ENCODE assay signal across 25 mouse cellular contexts in genomic region chr2:69189222-69189621, GRCm38 (mm10). TPM values are rescaled to one million over a fixed set of nuclear protein-coding genes. Genes with fewer than 3 reads are reported as not detected.
DNase-seq lines count a peak whose midpoint lies in the region; ATAC-seq and TF ChIP-seq lines count a peak whose summit lies in the region.
"Had no signal": no experiment of that assay in that cellular context is flagged by ENCODE, and none has a peak within 500 bp of the region (broad histone marks: within the 10 kb centered on the region; RNA-seq: fewer than 3 reads in every experiment).

No protein-coding gene starts in this region.

- H3K79me2 ChIP-seq in MEL (ENCODE audit: control insufficient read depth, insufficient read depth, low read length, poor library complexity): no peaks in the 10 kb centered on the region

- H3K9me3 ChIP-seq in midbrain, embryonic 11.5 days (ENCODE audit: control insufficient read depth, low read length): no peaks in the 10 kb centered on the region
- H3K9me3 ChIP-seq in midbrain, embryonic 16.5 days (replicated peaks; ENCODE audit: control insufficient read depth, low read length, poor library complexity, severe bottlenecking): no peaks in the 10 kb centered on the region
- no peaks in the 10 kb centered on the region for H3K9me3 ChIP-seq in MEL (replicated peaks; ENCODE audit: insufficient read depth, low read length)
- H3K9me3 ChIP-seq in hindbrain, embryonic 16.5 days (ENCODE audit: control insufficient read depth, low read length): no peaks in the 10 kb centered on the region
- H3K9me3 ChIP-seq: G1E had no signal

- TF ChIP-seq CTCF in MEL (IDR thresholded peaks at IDR 0.05 in 2 of 3, conservative IDR thresholded peaks at IDR 0.05 in 1 of 3; ENCODE audit: control insufficient read depth in 1 of 3, insufficient read depth in 1 of 3, low read depth in 2 of 3, low read length in 3 of 3, poor library complexity in 1 of 3, severe bottlenecking in 1 of 3): no peak

- TF ChIP-seq POLR2A in MEL (IDR thresholded peaks at IDR 0.05; ENCODE audit: control insufficient read depth in 1 of 2, insufficient read depth in 1 of 2, low read depth in 1 of 2, low read length in 2 of 2, poor library complexity in 1 of 2): no peak

- H3K4me2 ChIP-seq in midbrain, embryonic 11.5 days: no peak overlapping the region
- H3K4me2 ChIP-seq in midbrain, embryonic 16.5 days (ENCODE audit: low read length): no peak overlapping the region
- H3K4me2 ChIP-seq in hindbrain, embryonic 16.5 days (ENCODE audit: low read length): no peak overlapping the region

- ATAC-seq in midbrain, embryonic 11.5 days (ENCODE audit: low FRiP score): no peak
- no peak for ATAC-seq in midbrain, embryonic 16.5 days
- peak; percentile 62 for ATAC-seq in megakaryocyte-erythroid progenitor cell, adult 5-6 weeks (replicated peaks; ENCODE audit: low FRiP score, low TSS enrichment, poor library complexity, severe bottlenecking)
- ATAC-seq in hindbrain, embryonic 16.5 days: no peak
- ATAC-seq: activated CD4-positive, CD25-positive, alpha-beta regulatory T cell, adult 4 months; CD4-positive, CD25-positive, alpha-beta regulatory T cell, adult 4 months; Patski had no signal

- H3K36me3 ChIP-seq in midbrain, embryonic 11.5 days (ENCODE audit: control insufficient read depth, insufficient read depth, low read length): peaks cover 13% of the 10 kb centered on the region
- no peaks in the 10 kb centered on the region for H3K36me3 ChIP-seq in midbrain, embryonic 16.5 days (ENCODE audit: control insufficient read depth, insufficient read depth, low read length)
- H3K36me3 ChIP-seq in MEL (ENCODE audit: control insufficient read depth in 1 of 2, insufficient read depth in 2 of 2, low read length in 2 of 2): peaks cover 4 to 6% of the 10 kb centered on the region in 2 experiments; a peak in 3 of 4 replicates
- no peaks in the 10 kb centered on the region for H3K36me3 ChIP-seq in hindbrain, embryonic 16.5 days (ENCODE audit: control insufficient read depth, insufficient read depth, low read length)

- WGBS in midbrain, embryonic 11.5 days: 72% methylated on average over 4 of the region's 4 CpGs
- 63% methylated on average over 4 of the region's 4 CpGs for WGBS in midbrain, embryonic 16.5 days
- 65% methylated on average over 4 of the region's 4 CpGs for WGBS in hindbrain, embryonic 16.5 days

- no peak for TF ChIP-seq EP300 in MEL (IDR thresholded peaks at IDR 0.05; ENCODE audit: low read depth in 1 of 2, low read length in 2 of 2)

- no peaks in the 10 kb centered on the region for H3K4me1 ChIP-seq in midbrain, embryonic 11.5 days (ENCODE audit: control insufficient read depth, insufficient read depth, low read length)
- H3K4me1 ChIP-seq in midbrain, embryonic 16.5 days (ENCODE audit: control insufficient read depth, insufficient read depth, low read length): no peaks in the 10 kb centered on the region
- H3K4me1 ChIP-seq in MEL (ENCODE audit: control insufficient read depth in 1 of 2, insufficient read depth in 2 of 2, low read length in 2 of 2): peaks cover 0 to 2% of the 10 kb centered on the region in 2 experiments; a peak in 3 of 4 replicates
- no peaks in the 10 kb centered on the region for H3K4me1 ChIP-seq in hindbrain, embryonic 16.5 days (ENCODE audit: control insufficient read depth, insufficient read depth, low read depth, low read length)

- no peak overlapping the region for H3K9ac ChIP-seq in midbrain, embryonic 11.5 days (ENCODE audit: low read length)
- H3K9ac ChIP-seq in midbrain, embryonic 16.5 days (ENCODE audit: low read depth, low read length): no peak overlapping the region
- H3K9ac ChIP-seq in MEL (ENCODE audit: control insufficient read depth, low read depth, low read length, poor library complexity, severe bottlenecking): no peak overlapping the region
- H3K9ac ChIP-seq in hindbrain, embryonic 16.5 days (ENCODE audit: low read depth, low read length): no peak overlapping the region

- peak; percentile 55 for DNase-seq in heart, adult 11 months
- no peak for DNase-seq in heart, adult 8-10 months (ENCODE audit: low spot score)
- DNase-seq in midbrain, embryonic 11.5 days (ENCODE audit: low spot score, missing footprints): peak; percentile 66
- peak; percentile 10 for DNase-seq in MEL (ENCODE audit: low read depth, low spot score)
- DNase-seq in right cerebral cortex, postnatal 4 days: no peak
- DNase-seq: adrenal gland, adult 2 months; adrenal gland, adult 8-10 months; adrenal gland, postnatal 10 days; adrenal gland, postnatal 14 days; adrenal gland, postnatal 25 days; adrenal gland, postnatal 36 days; B cell, adult 2 months; cerebellum, adult 11 months; cerebellum, adult 11-12 months; cerebellum, adult 18-20 months had no signal

- TF ChIP-seq RAD21 in MEL (IDR thresholded peaks at IDR 0.05; ENCODE audit: low read depth, low read length): no peak

- H3K27me3 ChIP-seq in midbrain, embryonic 11.5 days (ENCODE audit: control insufficient read depth, insufficient read depth, low read length): no peaks in the 10 kb centered on the region
- H3K27me3 ChIP-seq in midbrain, embryonic 16.5 days (ENCODE audit: control insufficient read depth, insufficient read depth, low read depth, low read length): no peaks in the 10 kb centered on the region
- no peaks in the 10 kb centered on the region for H3K27me3 ChIP-seq in MEL (ENCODE audit: control insufficient read depth in 1 of 2, insufficient read depth in 2 of 2, low read length in 2 of 2)
- H3K27me3 ChIP-seq in hindbrain, embryonic 16.5 days (replicated peaks; ENCODE audit: control insufficient read depth, insufficient read depth, low read length): no peaks in the 10 kb centered on the region
- H3K27me3 ChIP-seq: CH12.LX, Patski had no signal

- no peak overlapping the region for H3K27ac ChIP-seq in midbrain, embryonic 11.5 days (ENCODE audit: low read depth, low read length)
- H3K27ac ChIP-seq in midbrain, embryonic 16.5 days (ENCODE audit: low read length): no peak overlapping the region
- no peak overlapping the region for H3K27ac ChIP-seq in MEL (ENCODE audit: control insufficient read depth, low read depth, low read length)
- H3K27ac ChIP-seq in hindbrain, embryonic 16.5 days (ENCODE audit: low read depth, low read length): no peak overlapping the region

- no peak overlapping the region for H3K4me3 ChIP-seq in midbrain, embryonic 11.5 days (ENCODE audit: low read depth, low read length)
- H3K4me3 ChIP-seq in midbrain, embryonic 16.5 days (ENCODE audit: low read depth, low read length): no peak overlapping the region
- no peak overlapping the region for H3K4me3 ChIP-seq in MEL (ENCODE audit: control insufficient read depth in 1 of 2, insufficient read depth in 1 of 2, low read depth in 2 of 2, low read length in 2 of 2)
- H3K4me3 ChIP-seq in hindbrain, embryonic 16.5 days (ENCODE audit: low read length): no peak overlapping the region

TF ChIP-seq in MEL, 35 proteins besides CTCF, POLR2A, EP300 and RAD21 (continues in another document):
- TF ChIP-seq MAX (IDR thresholded peaks at IDR 0.05; ENCODE audit: low read length): no peak
- no peak for TF ChIP-seq CHD1 (IDR thresholded peaks at IDR 0.05; ENCODE audit: low read depth, low read length)
- no peak for TF ChIP-seq NRF1 (IDR thresholded peaks at IDR 0.05; ENCODE audit: insufficient read depth, low read depth, low read length, poor library complexity, severe bottlenecking)
- no peak for TF ChIP-seq ZMIZ1 (IDR thresholded peaks at IDR 0.05; ENCODE audit: low read depth, low read length)
- TF ChIP-seq ZNF384 (IDR thresholded peaks at IDR 0.05; ENCODE audit: low read depth, low read length): no peak
- no peak for TF ChIP-seq USF2 (IDR thresholded peaks at IDR 0.05; ENCODE audit: borderline replicate concordance in 1 of 2, insufficient read depth in 1 of 2, low read depth in 1 of 2, low read length in 2 of 2)
- TF ChIP-seq JUND (IDR thresholded peaks at IDR 0.05; ENCODE audit: low read depth, low read length): no peak
- TF ChIP-seq SMC3 (IDR thresholded peaks at IDR 0.05; ENCODE audit: low read depth, low read length): no peak
- no peak for TF ChIP-seq RCOR1 (IDR thresholded peaks at IDR 0.05; ENCODE audit: low read depth, low read length)

RNA-seq across cellular contexts. Expression of gene Spc25, which starts 16.8 kb away (rescaled TPM):
- total RNA-seq in heart, adult 8-10 months (2022): 1 to 10 TPM in 1 of 4 experiments, under 1 TPM in 3; 0.33 to 1.3 (median 0.45) TPM
- 276 and 289 TPM in 2 replicates for polyA plus RNA-seq in midbrain, embryonic 11.5 days (2014; fragmentation: Nextera tagmentation; extraction: Ambion mirVana)
- 18.9 and 25.6 TPM in 2 replicates for polyA plus RNA-seq in midbrain, embryonic 16.5 days (2015; fragmentation: Nextera tagmentation; extraction: Ambion mirVana)
- total RNA-seq in MEL (2012; rRNA removed): 25.8 and 27.1 TPM in 2 replicates
- polyA plus RNA-seq in MEL (2012; ENCODE audit: insufficient read depth in 1 of 2, insufficient read length in 2 of 2, low read depth in 1 of 2, low replicate concordance in 2 of 2, missing spikeins in 1 of 2): 10 to 100 TPM in 1 of 2 experiments, not detected in 1; 31.3 TPM
- total RNA-seq in megakaryocyte-erythroid progenitor cell, adult 5-6 weeks (2014; fragmentation: Nextera tagmentation): 46.4 and 64.2 TPM in 2 replicates
- 88.6 and 110 TPM in 2 replicates for total RNA-seq in megakaryocyte-erythroid progenitor cell, adult 5-6 weeks (2017)
- 32.3 and 39.4 TPM in 2 replicates for polyA plus RNA-seq in hindbrain, embryonic 16.5 days (2015; fragmentation: Nextera tagmentation; extraction: Ambion mirVana)

RNA-seq across cellular contexts. Expression of gene G6pc2, which starts 21.7 kb away (rescaled TPM):
- not detected for total RNA-seq in heart, adult 8-10 months (2022)
- polyA plus RNA-seq in midbrain, embryonic 11.5 days (2014; fragmentation: Nextera tagmentation; extraction: Ambion mirVana): not detected in 2 replicates
- not detected in 2 replicates for polyA plus RNA-seq in midbrain, embryonic 16.5 days (2015; fragmentation: Nextera tagmentation; extraction: Ambion mirVana)
- total RNA-seq in MEL (2012; rRNA removed): not detected in 2 replicates
- polyA plus RNA-seq in MEL (2012; ENCODE audit: insufficient read depth in 1 of 2, insufficient read length in 2 of 2, low read depth in 1 of 2, low replicate concordance in 2 of 2, missing spikeins in 1 of 2): not detected
- total RNA-seq in megakaryocyte-erythroid progenitor cell, adult 5-6 weeks (2014; fragmentation: Nextera tagmentation): not detected in 2 replicates
- total RNA-seq in megakaryocyte-erythroid progenitor cell, adult 5-6 weeks (2017): not detected in 2 replicates
- 0.37 and 0.38 TPM in 2 replicates for polyA plus RNA-seq in hindbrain, embryonic 16.5 days (2015; fragmentation: Nextera tagmentation; extraction: Ambion mirVana)
- total RNA-seq: adrenal gland, adult 18-20 months; adrenal gland, adult 2 months; adrenal gland, adult 8-10 months; adrenal gland, postnatal 10 days; adrenal gland, postnatal 14 days; adrenal gland, postnatal 25 days; adrenal gland, postnatal 36 days; CH12.LX; G1E had no signal
- polyA plus RNA-seq: activated CD4-positive, CD25-positive, alpha-beta regulatory T cell, adult 4 months; adrenal gland, adult 2 months; C2C12; G1E had no signal

RNA-seq across cellular contexts. Expression of gene Nostrin, which starts 53.6 kb away (rescaled TPM):
- total RNA-seq in heart, adult 8-10 months (2022): 1 to 10 TPM; 3.7 to 4.8 (median 4.2) TPM
- polyA plus RNA-seq in midbrain, embryonic 11.5 days (2014; fragmentation: Nextera tagmentation; extraction: Ambion mirVana): 0.77 and 1.2 TPM in 2 replicates
- polyA plus RNA-seq in midbrain, embryonic 16.5 days (2015; fragmentation: Nextera tagmentation; extraction: Ambion mirVana): 1.5 and 2.0 TPM in 2 replicates
- not detected in 2 replicates for total RNA-seq in MEL (2012; rRNA removed)
- polyA plus RNA-seq in MEL (2012; ENCODE audit: insufficient read depth in 1 of 2, insufficient read length in 2 of 2, low read depth in 1 of 2, low replicate concordance in 2 of 2, missing spikeins in 1 of 2): under 1 TPM in 1 of 2 experiments, not detected in 1; 0.47 TPM
- total RNA-seq in megakaryocyte-erythroid progenitor cell, adult 5-6 weeks (2014; fragmentation: Nextera tagmentation): not detected in 2 replicates
- total RNA-seq in megakaryocyte-erythroid progenitor cell, adult 5-6 weeks (2017): not detected in 2 replicates
- polyA plus RNA-seq in hindbrain, embryonic 16.5 days (2015; fragmentation: Nextera tagmentation; extraction: Ambion mirVana): 2.1 and 2.4 TPM in 2 replicates
- polyA plus RNA-seq: G1E had no signal

Comparison
In these comparisons a context has a peak if more than half of its experiments do, and no peak if none do; other contexts are left out.
1. DNase-seq: peak in heart, adult 11 months (single experiment), midbrain, embryonic 11.5 days (single experiment) and MEL (single experiment); none in heart, adult 8-10 months (single experiment) and right cerebral cortex, postnatal 4 days (single experiment).